In genomic region chr5:89407376-89408082, GRCm38 (mm10) we compare ENCODE assay signal across 31 mouse cellular contexts. TPM values are rescaled to one million over a fixed set of nuclear protein-coding genes. Genes with fewer than 3 reads are reported as not detected.
DNase-seq lines count a peak whose midpoint lies in the region; ATAC-seq and TF ChIP-seq lines count a peak whose summit lies in the region.
"Had no signal": no experiment of that assay in that cellular context is flagged by ENCODE, and none has a peak within 500 bp of the region (broad histone marks: within the 10 kb centered on the region; RNA-seq: fewer than 3 reads in every experiment).

No protein-coding gene starts in this region.

- H3K36me3 ChIP-seq in lung, embryonic 14.5 days (ENCODE audit: insufficient read depth): no peaks in the 10 kb centered on the region
- H3K36me3 ChIP-seq in intestine, postnatal 0 days (ENCODE audit: control insufficient read depth, insufficient read depth): no peaks in the 10 kb centered on the region
- no peaks in the 10 kb centered on the region for H3K36me3 ChIP-seq in midbrain, embryonic 16.5 days (ENCODE audit: control insufficient read depth, insufficient read depth, low read length)
- no peaks in the 10 kb centered on the region for H3K36me3 ChIP-seq in forebrain, embryonic 10.5 days (replicated peaks)
- H3K36me3 ChIP-seq: embryonic facial prominence, embryonic 13.5 days; forebrain, embryonic 12.5 days; G1E; heart, embryonic 10.5 days; heart, embryonic 15.5 days; hindbrain, embryonic 12.5 days; limb, embryonic 12.5 days; neural tube, embryonic 15.5 days had no signal

- no peak overlapping the region for H3K4me3 ChIP-seq in lung, embryonic 14.5 days (ENCODE audit: low read depth, low read length)
- H3K4me3 ChIP-seq in lung, adult 2 months (replicated peaks; ENCODE audit: extremely low read depth, low read depth, low read length): no peak overlapping the region
- H3K4me3 ChIP-seq in intestine, postnatal 0 days (ENCODE audit: low read depth, low read length): no peak overlapping the region
- H3K4me3 ChIP-seq in midbrain, embryonic 16.5 days (ENCODE audit: low read depth, low read length): no peak overlapping the region
- no peak overlapping the region for H3K4me3 ChIP-seq in forebrain, embryonic 10.5 days
- H3K4me3 ChIP-seq: embryonic facial prominence, embryonic 13.5 days; erythroblast, embryonic 14.5 days; forebrain, embryonic 12.5 days; heart, embryonic 10.5 days; heart, embryonic 15.5 days; hindbrain, embryonic 12.5 days; limb, embryonic 12.5 days; neural tube, embryonic 15.5 days had no signal

- no peak overlapping the region for H3K4me2 ChIP-seq in lung, embryonic 14.5 days
- H3K4me2 ChIP-seq in intestine, postnatal 0 days (replicated peaks; ENCODE audit: low read depth): no peak overlapping the region
- no peak overlapping the region for H3K4me2 ChIP-seq in midbrain, embryonic 16.5 days (ENCODE audit: low read length)
- H3K4me2 ChIP-seq: embryonic facial prominence, embryonic 13.5 days; forebrain, embryonic 12.5 days; heart, embryonic 15.5 days; hindbrain, embryonic 12.5 days; limb, embryonic 12.5 days; neural tube, embryonic 15.5 days had no signal

- no peaks in the 10 kb centered on the region for H3K27me3 ChIP-seq in lung, embryonic 14.5 days (ENCODE audit: insufficient read depth, low read length)
- no peaks in the 10 kb centered on the region for H3K27me3 ChIP-seq in intestine, postnatal 0 days (replicated peaks; ENCODE audit: control insufficient read depth, insufficient read depth, low read length)
- no peaks in the 10 kb centered on the region for H3K27me3 ChIP-seq in midbrain, embryonic 16.5 days (ENCODE audit: control insufficient read depth, insufficient read depth, low read depth, low read length)
- H3K27me3 ChIP-seq in forebrain, embryonic 10.5 days (ENCODE audit: poor library complexity, severe bottlenecking): no peaks in the 10 kb centered on the region
- H3K27me3 ChIP-seq: CH12.LX; embryonic facial prominence, embryonic 13.5 days; forebrain, embryonic 12.5 days; heart, embryonic 15.5 days; hindbrain, embryonic 12.5 days; limb, embryonic 12.5 days; neural tube, embryonic 15.5 days had no signal

- TF ChIP-seq CTCF in lung, embryonic 14.5 days (IDR thresholded peaks at IDR 0.05; ENCODE audit: low read depth): no peak
- no peak for TF ChIP-seq CTCF in lung, adult 2 months (IDR thresholded peaks at IDR 0.05; ENCODE audit: insufficient read depth, low read length)
- TF ChIP-seq CTCF in intestine, postnatal 0 days (IDR thresholded peaks at IDR 0.05; ENCODE audit: low read depth): no peak

- TF ChIP-seq POLR2A in lung, adult 2 months (IDR thresholded peaks at IDR 0.05; ENCODE audit: borderline replicate concordance, extremely low read depth, low read depth, low read length): no peak

- DNase-seq in lung, embryonic 14.5 days: peak; percentile 62
- DNase-seq in lung, adult 2 months: no peak
- peak; percentile 49 for DNase-seq in lung, postnatal 14 days
- DNase-seq in forebrain, embryonic 10.5 days (ENCODE audit: extremely low spot score, low spot score): no peak
- DNase-seq: adrenal gland, postnatal 14 days; cerebellum, adult 11 months; cerebellum, adult 9-11 months; embryo, embryonic 11 days; forebrain, postnatal 0 days; gastrocnemius, postnatal 10 days; kidney, adult 18-20 months; kidney, postnatal 14 days; layer of hippocampus, adult 9-11 months; midbrain, embryonic 14.5 days; retina, postnatal 1 day; right cerebral cortex, postnatal 14 days had no signal

- H3K9me3 ChIP-seq in lung, embryonic 14.5 days (ENCODE audit: low read depth, low read length): no peaks in the 10 kb centered on the region
- H3K9me3 ChIP-seq in intestine, postnatal 0 days (ENCODE audit: control insufficient read depth): no peaks in the 10 kb centered on the region
- no peaks in the 10 kb centered on the region for H3K9me3 ChIP-seq in midbrain, embryonic 16.5 days (replicated peaks; ENCODE audit: control insufficient read depth, low read length, poor library complexity, severe bottlenecking)
- no peaks in the 10 kb centered on the region for H3K9me3 ChIP-seq in forebrain, embryonic 10.5 days
- H3K9me3 ChIP-seq: embryonic facial prominence, embryonic 13.5 days; forebrain, embryonic 12.5 days; heart, embryonic 10.5 days; heart, embryonic 15.5 days; hindbrain, embryonic 12.5 days; limb, embryonic 12.5 days; neural tube, embryonic 15.5 days had no signal

- no peak overlapping the region for H3K27ac ChIP-seq in lung, embryonic 14.5 days (ENCODE audit: low read depth)
- H3K27ac ChIP-seq in intestine, postnatal 0 days (ENCODE audit: low read depth, low read length): no peak overlapping the region
- H3K27ac ChIP-seq in midbrain, embryonic 16.5 days (ENCODE audit: low read length): no peak overlapping the region
- no peak overlapping the region for H3K27ac ChIP-seq in forebrain, embryonic 10.5 days
- H3K27ac ChIP-seq: embryonic facial prominence, embryonic 13.5 days; forebrain, embryonic 12.5 days; heart, embryonic 10.5 days; heart, embryonic 15.5 days; hindbrain, embryonic 12.5 days; limb, embryonic 12.5 days; neural tube, embryonic 15.5 days had no signal

- no peaks in the 10 kb centered on the region for H3K4me1 ChIP-seq in lung, embryonic 14.5 days (ENCODE audit: insufficient read depth)
- H3K4me1 ChIP-seq in lung, adult 2 months (ENCODE audit: control insufficient read depth, insufficient read depth, low read length): no peaks in the 10 kb centered on the region; the same call in 1 of the 2 replicates
- H3K4me1 ChIP-seq in intestine, postnatal 0 days (replicated peaks; ENCODE audit: control insufficient read depth, insufficient read depth, low read length): no peaks in the 10 kb centered on the region
- H3K4me1 ChIP-seq in midbrain, embryonic 16.5 days (ENCODE audit: control insufficient read depth, insufficient read depth, low read length): no peaks in the 10 kb centered on the region
- no peaks in the 10 kb centered on the region for H3K4me1 ChIP-seq in forebrain, embryonic 10.5 days
- H3K4me1 ChIP-seq: embryonic facial prominence, embryonic 13.5 days; forebrain, embryonic 12.5 days; heart, embryonic 10.5 days; heart, embryonic 15.5 days; hindbrain, embryonic 12.5 days; limb, embryonic 12.5 days; neural tube, embryonic 15.5 days had no signal

- no peak overlapping the region for H3K9ac ChIP-seq in lung, embryonic 14.5 days
- H3K9ac ChIP-seq in intestine, postnatal 0 days (ENCODE audit: low read depth, low read length): no peak overlapping the region
- no peak overlapping the region for H3K9ac ChIP-seq in midbrain, embryonic 16.5 days (ENCODE audit: low read depth, low read length)
- H3K9ac ChIP-seq: embryonic facial prominence, embryonic 13.5 days; forebrain, embryonic 12.5 days; forebrain, postnatal 0 days; heart, embryonic 15.5 days; hindbrain, embryonic 12.5 days; limb, embryonic 12.5 days; neural tube, embryonic 15.5 days had no signal

- peak; percentile 56; the same call in 1 of the 2 replicates for ATAC-seq in lung, embryonic 14.5 days (ENCODE audit: insufficient read depth)
- ATAC-seq in intestine, postnatal 0 days: peak; percentile 54
- no peak for ATAC-seq in midbrain, embryonic 16.5 days
- ATAC-seq: forebrain, postnatal 0 days had no signal

RNA-seq across cellular contexts. Expression of gene Gc, which starts 50.2 kb away (rescaled TPM):
- not detected in 2 replicates for polyA plus RNA-seq in lung, embryonic 14.5 days (2014; fragmentation: Nextera tagmentation; extraction: Ambion mirVana)
- polyA plus RNA-seq in lung, adult 2 months (2012; rRNA removed): 0.53 and 1.7 TPM in 2 replicates
- polyA plus RNA-seq in intestine, postnatal 0 days (2015; fragmentation: Nextera tagmentation; extraction: Ambion mirVana): 1.6 and 3.0 TPM in 2 replicates
- 0.34 TPM in 1 of 2 replicates, not detected in the other for polyA plus RNA-seq in midbrain, embryonic 16.5 days (2015; fragmentation: Nextera tagmentation; extraction: Ambion mirVana)
- not detected in 2 replicates for polyA plus RNA-seq in forebrain, embryonic 10.5 days (2016; fragmentation: Nextera tagmentation; extraction: Ambion mirVana)
- polyA plus RNA-seq: C2C12; embryonic facial prominence, embryonic 13.5 days; erythroblast, embryonic 14.5 days; forebrain, embryonic 12.5 days; forebrain, postnatal 0 days; G1E; hindbrain, embryonic 12.5 days; limb, embryonic 12.5 days; midbrain, embryonic 14.5 days; neural tube, embryonic 15.5 days; small intestine, adult 2 months; testis, adult 2 months had no signal

Comparison
In these comparisons a context has a peak if more than half of its experiments do, and no peak if none do; other contexts are left out.
1. DNase-seq: peak in lung, embryonic 14.5 days (single experiment) and lung, postnatal 14 days (single experiment); none in lung, adult 2 months (single experiment) and forebrain, embryonic 10.5 days (single experiment).